Mouse (Mus musculus): ENCODE results near the gene Mapk1ip1. TPM values are rescaled to one million over a fixed set of nuclear protein-coding genes. Genes with fewer than 3 reads are reported as not detected.

The Mapk1ip1 gene
- polyA plus RNA-seq, 1 experiment from 2014 or later = 12.4 TPM

DNA sequence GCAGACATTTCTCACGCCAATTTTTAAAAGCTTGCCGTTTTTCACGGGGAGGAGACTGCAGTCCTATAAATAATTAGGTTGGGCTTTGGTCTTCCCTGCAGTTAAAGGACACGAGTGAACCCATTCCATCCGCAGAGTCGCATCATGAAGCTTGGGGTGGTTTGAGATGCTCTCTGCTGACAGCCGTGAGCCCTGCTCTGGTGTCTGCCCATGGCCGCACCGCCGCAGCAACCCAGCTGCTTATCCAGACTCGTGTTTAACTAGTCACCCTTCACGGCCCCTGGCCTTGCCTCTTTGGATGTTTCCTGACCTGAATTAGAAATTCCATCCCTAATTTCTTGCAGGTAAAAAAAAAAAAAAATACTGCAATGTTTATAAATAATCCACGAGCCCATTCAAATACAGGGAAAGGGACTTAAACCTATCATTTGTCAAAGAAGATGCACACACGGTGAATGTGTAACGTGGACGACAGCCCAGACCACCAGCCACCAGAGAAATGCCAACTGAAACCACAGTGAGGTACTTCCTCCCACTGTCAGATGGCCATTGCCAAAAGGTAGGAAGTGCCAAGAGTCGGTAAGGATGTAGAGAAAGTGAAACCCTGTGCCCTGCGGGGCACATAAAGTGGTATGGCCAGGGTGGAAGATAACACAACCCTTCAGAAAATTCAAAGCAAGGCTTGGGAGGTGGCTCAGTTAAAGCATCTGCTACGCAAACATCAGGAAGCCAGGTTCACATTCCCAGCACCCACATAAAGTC is 20.9 kb downstream of the Mapk1ip1 start:
- Histone ChIP-seq H3K9ac (replicated peaks; ENCODE audit: low read length) (no peak overlapping the region), H3K4me2 (ENCODE audit: low read depth, low read length) (no peak overlapping the region), H3K9me3 (replicated peaks; ENCODE audit: control insufficient read depth, low read length) (no peaks in the 10 kb centered on the region), H3K4me1 (ENCODE audit: control insufficient read depth, insufficient read depth, low read length) (no peaks in the 10 kb centered on the region), H3K27ac (replicated peaks; ENCODE audit: low read depth, low read length) (no peak overlapping the region), H3K4me3 (ENCODE audit: low read depth, low read length) (no peak overlapping the region), H3K27me3 (ENCODE audit: control insufficient read depth, insufficient read depth, low read length) (no peaks in the 10 kb centered on the region), H3K36me3 (replicated peaks; ENCODE audit: control insufficient read depth, insufficient read depth, low read depth, low read length) (no peaks in the 10 kb centered on the region)
- ATAC-seq (replicated peaks; ENCODE audit: insufficient number of reproducible peaks, low FRiP score, low TSS enrichment, low read depth) = no peak
- DNase-seq (ENCODE audit: low spot score) = no peak
- WGBS = 85% methylated on average over 19 of the region's 19 CpGs

- Histone ChIP-seq H3K27me3 (ENCODE audit: control insufficient read depth, insufficient read depth, low read length) (no peaks in the 10 kb centered on the region), H3K9me3 (replicated peaks; ENCODE audit: control insufficient read depth, low read length) (no peaks in the 10 kb centered on the region), H3K9ac (replicated peaks; ENCODE audit: low read length) (no peak overlapping the region), H3K36me3 (replicated peaks; ENCODE audit: control insufficient read depth, insufficient read depth, low read depth, low read length) (no peaks in the 10 kb centered on the region), H3K27ac (replicated peaks; ENCODE audit: low read depth, low read length) (no peak overlapping the region), H3K4me1 (ENCODE audit: control insufficient read depth, insufficient read depth, low read length) (no peaks in the 10 kb centered on the region), H3K4me2 (ENCODE audit: low read depth, low read length) (no peak overlapping the region), H3K4me3 (ENCODE audit: low read depth, low read length) (no peak overlapping the region)
- DNase-seq (ENCODE audit: low spot score) (no peak), ATAC-seq (replicated peaks; ENCODE audit: insufficient number of reproducible peaks, low FRiP score, low TSS enrichment, low read depth) (no peak)
- WGBS = 82% methylated on average over 6 of the region's 6 CpGs
Observed at GRCm38 (mm10) chr7:138824423-138824822, 21.6 kb downstream of the Mapk1ip1 start.

GRCm38 (mm10) chr7:138818314-138818713 is 27.8 kb downstream of the Mapk1ip1 start:
- Histone ChIP-seq H3K9me3 (replicated peaks; ENCODE audit: control insufficient read depth, low read length) (no peaks in the 10 kb centered on the region), H3K9ac (replicated peaks; ENCODE audit: low read length) (no peak overlapping the region), H3K27ac (replicated peaks; ENCODE audit: low read depth, low read length) (no peak overlapping the region), H3K27me3 (ENCODE audit: control insufficient read depth, insufficient read depth, low read length) (no peaks in the 10 kb centered on the region), H3K4me3 (ENCODE audit: low read depth, low read length) (no peak overlapping the region), H3K4me2 (ENCODE audit: low read depth, low read length) (no peak overlapping the region), H3K4me1 (ENCODE audit: control insufficient read depth, insufficient read depth, low read length) (no peaks in the 10 kb centered on the region; the same call in 1 of the 2 replicates), H3K36me3 (replicated peaks; ENCODE audit: control insufficient read depth, insufficient read depth, low read depth, low read length) (no peaks in the 10 kb centered on the region)
- DNase-seq (ENCODE audit: low spot score) (no peak), ATAC-seq (replicated peaks; ENCODE audit: insufficient number of reproducible peaks, low FRiP score, low TSS enrichment, low read depth) (no peak)
- 52% methylated on average over 4 of the region's 4 CpGs for WGBS

GRCm38 (mm10) chr7:138813213-138813875 is 32.7 kb downstream of the Mapk1ip1 start:
- Histone ChIP-seq H3K9ac (replicated peaks; ENCODE audit: low read length) (no peak overlapping the region), H3K9me3 (replicated peaks; ENCODE audit: control insufficient read depth, low read length) (no peaks in the 10 kb centered on the region), H3K27me3 (ENCODE audit: control insufficient read depth, insufficient read depth, low read length) (no peaks in the 10 kb centered on the region), H3K4me2 (ENCODE audit: low read depth, low read length) (no peak overlapping the region), H3K36me3 (replicated peaks; ENCODE audit: control insufficient read depth, insufficient read depth, low read depth, low read length) (no peaks in the 10 kb centered on the region), H3K4me3 (ENCODE audit: low read depth, low read length) (no peak overlapping the region), H3K4me1 (ENCODE audit: control insufficient read depth, insufficient read depth, low read length) (no peaks in the 10 kb centered on the region; the same call in 1 of the 2 replicates), H3K27ac (replicated peaks; ENCODE audit: low read depth, low read length) (no peak overlapping the region)
- DNase-seq (ENCODE audit: low spot score) = no peak
- WGBS = 62% methylated on average over 11 of the region's 11 CpGs
- no peak for ATAC-seq (replicated peaks; ENCODE audit: insufficient number of reproducible peaks, low FRiP score, low TSS enrichment, low read depth)

DNA sequence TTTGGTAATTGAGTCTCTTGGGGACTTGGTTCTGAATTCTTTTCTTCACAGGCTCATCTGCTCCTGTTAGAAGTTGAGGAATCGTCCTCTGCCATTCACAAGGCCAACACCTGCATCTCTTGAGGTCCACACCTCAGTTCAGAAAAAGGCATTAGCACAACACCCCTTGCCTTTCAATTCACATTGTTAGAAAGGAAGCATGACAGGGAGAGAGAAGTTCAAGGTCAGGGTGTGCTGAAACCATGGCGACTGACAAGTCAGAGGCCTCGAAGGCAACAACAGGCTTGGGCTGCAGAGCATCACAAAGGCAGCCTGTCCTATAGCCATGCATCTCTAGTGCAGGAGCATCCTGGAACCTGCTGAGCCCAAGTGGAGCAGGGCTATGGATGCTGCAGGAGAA is 38.9 kb downstream of the Mapk1ip1 start:
- 82% methylated on average over 3 of the region's 3 CpGs for WGBS
- no peak for ATAC-seq (replicated peaks; ENCODE audit: insufficient number of reproducible peaks, low FRiP score, low TSS enrichment, low read depth)
- Histone ChIP-seq H3K4me1 (ENCODE audit: control insufficient read depth, insufficient read depth, low read length) (no peaks in the 10 kb centered on the region), H3K9me3 (replicated peaks; ENCODE audit: control insufficient read depth, low read length) (no peaks in the 10 kb centered on the region), H3K9ac (replicated peaks; ENCODE audit: low read length) (no peak overlapping the region), H3K4me2 (ENCODE audit: low read depth, low read length) (no peak overlapping the region), H3K4me3 (ENCODE audit: low read depth, low read length) (no peak overlapping the region), H3K27me3 (ENCODE audit: control insufficient read depth, insufficient read depth, low read length) (no peaks in the 10 kb centered on the region), H3K27ac (replicated peaks; ENCODE audit: low read depth, low read length) (no peak overlapping the region), H3K36me3 (replicated peaks; ENCODE audit: control insufficient read depth, insufficient read depth, low read depth, low read length) (no peaks in the 10 kb centered on the region)
- no peak for DNase-seq (ENCODE audit: low spot score)

GRCm38 (mm10) chr7:138803386-138803785 is 42.7 kb downstream of the Mapk1ip1 start:
- no peak overlapping the region for H3K4me3 ChIP-seq (ENCODE audit: low read depth, low read length)
- H3K4me1 ChIP-seq (ENCODE audit: control insufficient read depth, insufficient read depth, low read length) = no peaks in the 10 kb centered on the region
- DNase-seq (ENCODE audit: low spot score) (no peak), ATAC-seq (replicated peaks; ENCODE audit: insufficient number of reproducible peaks, low FRiP score, low TSS enrichment, low read depth) (no peak)
- no peak overlapping the region for H3K27ac ChIP-seq (replicated peaks; ENCODE audit: low read depth, low read length)
- 40% methylated on average over 4 of the region's 4 CpGs for WGBS
- no peak overlapping the region for H3K9ac ChIP-seq (replicated peaks; ENCODE audit: low read length)
- H3K36me3 ChIP-seq (replicated peaks; ENCODE audit: control insufficient read depth, insufficient read depth, low read depth, low read length) = no peaks in the 10 kb centered on the region
- H3K9me3 ChIP-seq (replicated peaks; ENCODE audit: control insufficient read depth, low read length) = no peaks in the 10 kb centered on the region
- no peaks in the 10 kb centered on the region for H3K27me3 ChIP-seq (ENCODE audit: control insufficient read depth, insufficient read depth, low read length)
- no peak overlapping the region for H3K4me2 ChIP-seq (ENCODE audit: low read depth, low read length)

DNA sequence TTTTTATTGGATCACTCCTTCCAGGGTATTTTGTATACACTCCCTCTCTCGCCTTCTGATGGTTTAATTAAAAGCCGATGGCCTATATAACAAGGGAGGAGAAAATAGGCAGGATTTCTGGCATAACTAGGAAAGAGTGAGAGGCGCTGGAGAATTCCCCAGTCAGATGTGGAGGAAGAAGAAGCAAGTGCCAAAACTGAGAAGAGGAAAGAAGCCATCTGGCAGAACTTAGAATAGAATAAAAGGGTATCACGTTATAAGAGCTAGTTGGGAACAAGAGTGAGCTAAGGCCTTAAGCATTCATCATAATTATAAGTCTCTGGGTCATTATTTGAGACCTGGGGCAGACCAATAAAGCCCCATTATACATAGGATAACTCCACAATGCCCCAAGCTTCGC is 58.0 kb downstream of the Mapk1ip1 start:
- 80% methylated on average over 5 of the region's 5 CpGs for WGBS
- H3K36me3 ChIP-seq (replicated peaks; ENCODE audit: control insufficient read depth, insufficient read depth, low read depth, low read length) = no peaks in the 10 kb centered on the region
- no peaks in the 10 kb centered on the region for H3K9me3 ChIP-seq (replicated peaks; ENCODE audit: control insufficient read depth, low read length)
- H3K27me3 ChIP-seq (ENCODE audit: control insufficient read depth, insufficient read depth, low read length) = no peaks in the 10 kb centered on the region
- no peaks in the 10 kb centered on the region for H3K4me1 ChIP-seq (ENCODE audit: control insufficient read depth, insufficient read depth, low read length)
- DNase-seq (ENCODE audit: low spot score) = no peak
- no peak overlapping the region for H3K9ac ChIP-seq (replicated peaks; ENCODE audit: low read length)
- H3K4me3 ChIP-seq (ENCODE audit: low read depth, low read length) = no peak overlapping the region
- no peak overlapping the region for H3K27ac ChIP-seq (replicated peaks; ENCODE audit: low read depth, low read length)
- no peak overlapping the region for H3K4me2 ChIP-seq (ENCODE audit: low read depth, low read length)
- ATAC-seq (replicated peaks; ENCODE audit: insufficient number of reproducible peaks, low FRiP score, low TSS enrichment, low read depth) = no peak
